Mouse (Mus musculus): ENCODE results near the gene Slc9a8. TPM values are rescaled to one million over a fixed set of nuclear protein-coding genes. Genes with fewer than 3 reads are reported as not detected.

Slc9a8 gene
- total RNA-seq, 2 experiments from 2014 or later: 21.1 to 54.4 TPM

- ATAC-seq (replicated peaks; ENCODE audit: poor library complexity, severe bottlenecking): no peak
These were observed 55.2 kb downstream of the Slc9a8 start for GRCm38 (mm10) chr2:167476762-167477161.

GRCm38 (mm10) chr2:167478128-167478527, 56.6 kb downstream of the Slc9a8 start:
- no peak for ATAC-seq (replicated peaks; ENCODE audit: poor library complexity, severe bottlenecking)

- ATAC-seq (replicated peaks; ENCODE audit: poor library complexity, severe bottlenecking): no peak
These were observed 58.0 kb downstream of the Slc9a8 start for GRCm38 (mm10) chr2:167479501-167479900.

GRCm38 (mm10) chr2:167482681-167483080, 61.2 kb downstream of the Slc9a8 start:
- no peak for ATAC-seq (replicated peaks; ENCODE audit: poor library complexity, severe bottlenecking)

GRCm38 (mm10) chr2:167483081-167483826, 61.7 kb downstream of the Slc9a8 start:
- ATAC-seq (replicated peaks; ENCODE audit: poor library complexity, severe bottlenecking): no peak

GRCm38 (mm10) chr2:167483827-167484410, 62.4 kb downstream of the Slc9a8 start:
- no peak for ATAC-seq (replicated peaks; ENCODE audit: poor library complexity, severe bottlenecking)

- no peak for ATAC-seq (replicated peaks; ENCODE audit: poor library complexity, severe bottlenecking)
These were observed 63.4 kb downstream of the Slc9a8 start for GRCm38 (mm10) chr2:167484932-167485331.

GRCm38 (mm10) chr2:167485501-167486377, 64.2 kb downstream of the Slc9a8 start:
- no peak for ATAC-seq (replicated peaks; ENCODE audit: poor library complexity, severe bottlenecking)

GRCm38 (mm10) chr2:167486573-167486972, 65.1 kb downstream of the Slc9a8 start:
- no peak for ATAC-seq (replicated peaks; ENCODE audit: poor library complexity, severe bottlenecking)

GRCm38 (mm10) chr2:167487551-167487950, 66.0 kb downstream of the Slc9a8 start:
- ATAC-seq (replicated peaks; ENCODE audit: poor library complexity, severe bottlenecking): no peak

GRCm38 (mm10) chr2:167487994-167488393, 66.5 kb downstream of the Slc9a8 start:
- no peak for ATAC-seq (replicated peaks; ENCODE audit: poor library complexity, severe bottlenecking)

- no peak for ATAC-seq (replicated peaks; ENCODE audit: poor library complexity, severe bottlenecking)
These were observed 69.5 kb downstream of the Slc9a8 start for GRCm38 (mm10) chr2:167490813-167491525.

GRCm38 (mm10) chr2:167491757-167492708, 70.5 kb downstream of the Slc9a8 start, which contains the start of gene Rnf114:
Rnf114 (plus strand) TSS chr2:167492645.
- ATAC-seq (replicated peaks; ENCODE audit: poor library complexity, severe bottlenecking): peak; percentile 40

- peak; percentile 79 for ATAC-seq (replicated peaks; ENCODE audit: poor library complexity, severe bottlenecking)
These were observed 71.5 kb downstream of the Slc9a8 start, which contains the start of gene Spata2 for GRCm38 (mm10) chr2:167492713-167493636. Spata2 (minus strand) TSS chr2:167492887.

GRCm38 (mm10) chr2:167496437-167496836, 74.9 kb downstream of the Slc9a8 start:
- ATAC-seq (replicated peaks; ENCODE audit: poor library complexity, severe bottlenecking): peak; percentile 10; the same call in 1 of the 2 replicates

GRCm38 (mm10) chr2:167497272-167497671, 75.8 kb downstream of the Slc9a8 start:
- ATAC-seq (replicated peaks; ENCODE audit: poor library complexity, severe bottlenecking): peak; percentile 48

- ATAC-seq (replicated peaks; ENCODE audit: poor library complexity, severe bottlenecking): peak; percentile 28
These were observed 81.2 kb downstream of the Slc9a8 start for GRCm38 (mm10) chr2:167502554-167503252.

Data from granulocyte monocyte progenitor cell, adult 5-6 weeks (primary cell).